Mouse (Mus musculus) embryonic facial prominence, embryonic 15.5 days (tissue): ENCODE measurements around the gene Mllt10. TPM values are rescaled to one million over a fixed set of nuclear protein-coding genes. Genes with fewer than 3 reads are reported as not detected.

Experiments used
- ATAC-seq: fragments of 200-750 bp; cut with Nextera tagmentation; 2 replicates; pipeline ENCODE4 v1.8.0; 2017; ENCODE audit warnings: low read depth, moderate TSS enrichment; ENCODE audit not compliant: insufficient number of reproducible peaks, low FRiP score, low TSS enrichment
- H3K27ac ChIP-seq: fragments of 300-500 bp; sonication (generic); replicated peaks from 2 replicates; pipeline ENCODE4 v1.5.1; 2015; ENCODE audit warnings: mild to moderate bottlenecking, inconsistent platforms
- H3K27me3 ChIP-seq: fragments of 300-500 bp; sonication (generic); 2 replicates; pipeline ENCODE4 v1.6.1; 2015; ENCODE audit warnings: inconsistent platforms
- H3K36me3 ChIP-seq: fragments of 300-500 bp; sonication (generic); 2 replicates; pipeline ENCODE4 v1.6.1; 2015; ENCODE audit warnings: mild to moderate bottlenecking, inconsistent platforms
- H3K4me1 ChIP-seq: fragments of 300-500 bp; sonication (generic); 2 replicates; pipeline ENCODE4 v1.6.1; 2015; ENCODE audit warnings: inconsistent platforms
- H3K4me2 ChIP-seq: fragments of 300-500 bp; sonication (generic); replicated peaks from 2 replicates; pipeline ENCODE4 v1.6.1; 2015; ENCODE audit warnings: mild to moderate bottlenecking, inconsistent platforms
- H3K4me3 ChIP-seq: fragments of 300-500 bp; sonication (generic); replicated peaks from 2 replicates; pipeline ENCODE4 v1.5.1; 2015; ENCODE audit warnings: mild to moderate bottlenecking, inconsistent platforms
- H3K9ac ChIP-seq: fragments of 300-500 bp; sonication (generic); 2 replicates; pipeline ENCODE4 v1.6.1; 2015; ENCODE audit warnings: inconsistent platforms
- H3K9me3 ChIP-seq: fragments of 300-500 bp; sonication (generic); replicated peaks from 2 replicates; pipeline ENCODE4 v1.6.1; 2016; ENCODE audit warnings: inconsistent platforms
- WGBS: fragments of 180-500 bp; shearing (Covaris S2); methylation state at CpG from one replicate; pipeline ENCODE4 v1.1.7; 2015; 5-methylcytosine and 5-hydroxymethylcytosine counted together
- polyA plus RNA-seq: library from polyadenylated mRNA; unstranded; fragments of >200 nt; fragmentation: Nextera tagmentation; extraction: Ambion mirVana; gene quantifications from 2 replicates; pipeline ENCODE4 v1.2.1, GENCODE M21; 2015

Gene Mllt10
- polyA plus RNA-seq, 1 experiment from 2014 or later, result 70.1 TPM

DNA sequence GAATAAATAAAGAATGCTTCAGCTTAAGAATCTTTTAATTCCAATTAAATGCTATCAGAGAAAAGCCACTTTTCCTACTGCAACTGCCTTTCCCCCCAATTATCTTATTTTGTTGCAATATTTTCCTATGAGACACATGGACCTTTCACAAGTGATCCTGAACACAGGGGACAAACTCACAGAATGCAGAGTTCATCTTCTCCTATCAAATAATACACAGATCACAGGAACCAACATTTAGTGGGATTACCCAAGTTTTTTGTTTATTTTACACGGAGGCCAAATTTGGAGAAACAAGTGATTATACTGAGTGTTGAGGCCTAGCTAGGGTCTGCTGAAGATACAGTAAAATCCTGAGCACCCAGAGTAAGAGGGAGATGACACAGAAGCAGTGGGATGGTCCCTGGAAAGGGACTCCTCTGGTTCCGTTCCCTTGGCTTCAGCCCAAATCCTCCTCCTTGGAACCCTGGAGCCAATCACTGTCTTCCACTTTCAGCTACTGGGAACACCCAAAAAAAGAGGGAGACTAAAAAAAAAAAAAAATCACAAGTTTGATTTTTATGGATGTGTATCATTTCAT, 996 bp upstream of the Mllt10 start:
- no peaks in the 10 kb centered on the region for H3K9me3 ChIP-seq
- peak overlapping the region; percentile 19; the same call in 1 of the 2 replicates for H3K4me2 ChIP-seq
- WGBS, result 24% methylated on average over 2 of the region's 2 CpGs
- H3K4me3 ChIP-seq, result no peak overlapping the region
- no peaks in the 10 kb centered on the region for H3K27me3 ChIP-seq
- no peaks in the 10 kb centered on the region for H3K36me3 ChIP-seq
- peaks cover 26% of the 10 kb centered on the region for H3K4me1 ChIP-seq
- no peak overlapping the region for H3K27ac ChIP-seq
- no peak overlapping the region for H3K9ac ChIP-seq
- no peak for ATAC-seq

GRCm38 (mm10) chr2:18055929-18056785, 1.1 kb downstream of the Mllt10 start:
- no peaks in the 10 kb centered on the region for H3K27me3 ChIP-seq
- peak overlapping the region; percentile 62 for H3K4me3 ChIP-seq
- peak overlapping the region; percentile 100 for H3K27ac ChIP-seq
- no peaks in the 10 kb centered on the region for H3K36me3 ChIP-seq
- peak overlapping the region; percentile 68 for H3K9ac ChIP-seq
- ATAC-seq, result peak; percentile 91
- H3K9me3 ChIP-seq, result no peaks in the 10 kb centered on the region
- H3K4me1 ChIP-seq, result peaks cover 10% of the 10 kb centered on the region
- WGBS, result under 1% methylated on average over 56 of the region's 66 CpGs
- H3K4me2 ChIP-seq, result peak overlapping the region; percentile 70

GRCm38 (mm10) chr2:18056786-18057255, 1.8 kb downstream of the Mllt10 start:
- peak overlapping the region; percentile 100 for H3K27ac ChIP-seq
- H3K27me3 ChIP-seq, result no peaks in the 10 kb centered on the region
- H3K36me3 ChIP-seq, result no peaks in the 10 kb centered on the region
- H3K4me3 ChIP-seq, result peak overlapping the region; percentile 62
- WGBS, result 1% methylated on average over 40 of the region's 50 CpGs
- ATAC-seq, result peak; percentile 98
- H3K4me2 ChIP-seq, result peak overlapping the region; percentile 70
- peak overlapping the region; percentile 68 for H3K9ac ChIP-seq
- H3K4me1 ChIP-seq, result peaks cover 4% of the 10 kb centered on the region; the same call in 1 of the 2 replicates
- no peaks in the 10 kb centered on the region for H3K9me3 ChIP-seq

DNA sequence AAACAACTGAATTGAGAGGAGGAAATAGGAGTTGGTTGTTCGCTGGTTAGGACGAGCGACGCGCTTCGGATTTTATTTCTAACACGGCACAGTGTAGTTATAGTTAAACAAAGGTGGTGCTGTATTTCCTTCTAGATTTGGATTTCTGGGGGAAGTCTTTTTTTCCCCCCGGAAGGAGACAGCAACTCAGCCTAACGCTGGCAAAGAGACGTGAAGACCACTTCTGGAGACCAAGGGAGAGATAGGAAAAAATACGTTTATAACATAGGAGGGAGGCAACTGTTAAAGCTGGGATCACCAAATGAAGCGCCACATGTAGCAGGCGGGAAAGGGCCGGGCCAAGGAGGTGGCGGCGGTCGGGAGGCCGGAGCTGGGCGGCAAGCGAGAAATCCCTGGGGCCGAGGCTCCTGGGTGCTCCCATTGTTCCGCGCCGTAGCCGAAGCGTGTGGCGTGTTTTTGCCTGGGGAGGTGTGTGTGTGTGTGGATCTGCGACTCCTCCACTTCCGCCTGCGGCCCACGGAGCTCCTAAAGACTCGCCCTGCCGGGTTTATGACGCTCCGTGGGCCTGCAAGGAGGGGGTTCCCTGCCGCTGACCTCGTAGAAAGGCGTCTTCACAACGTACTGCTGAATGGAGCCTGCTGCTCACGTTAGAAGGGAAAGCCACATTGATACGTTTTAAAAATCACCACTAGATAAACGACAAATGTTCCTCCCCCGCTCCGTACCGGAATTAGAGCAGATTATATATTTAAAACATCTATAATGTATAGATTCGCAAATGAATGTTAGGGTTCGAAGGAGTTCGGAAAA, 2.5 kb downstream of the Mllt10 start:
- Histone ChIP-seq H3K4me3 (peak overlapping the region; percentile 62), H3K4me2 (peak overlapping the region; percentile 70), H3K9me3 (no peaks in the 10 kb centered on the region), H3K36me3 (no peaks in the 10 kb centered on the region), H3K9ac (peak overlapping the region; percentile 68), H3K4me1 (0 out of 2 replicates have a peak, but pooled peaks cover 4% of the 10 kb centered on the region), H3K27ac (peak overlapping the region; percentile 100), H3K27me3 (no peaks in the 10 kb centered on the region)
- under 1% methylated on average over 48 of the region's 48 CpGs for WGBS
- ATAC-seq, result no peak

- H3K4me3 ChIP-seq, result peak overlapping the region; percentile 62
- peak overlapping the region; percentile 70 for H3K4me2 ChIP-seq
- no peaks in the 10 kb centered on the region for H3K9me3 ChIP-seq
- H3K27me3 ChIP-seq, result no peaks in the 10 kb centered on the region
- H3K27ac ChIP-seq, result peak overlapping the region; percentile 100
- H3K36me3 ChIP-seq, result no peaks in the 10 kb centered on the region
- peak overlapping the region; percentile 68; the same call in 1 of the 2 replicates for H3K9ac ChIP-seq
- 26% methylated on average over 9 of the region's 9 CpGs for WGBS
- ATAC-seq, result no peak
- 0 out of 2 replicates have a peak, but pooled peaks cover 4% of the 10 kb centered on the region for H3K4me1 ChIP-seq
Observed at GRCm38 (mm10) chr2:18058146-18058708, 3.2 kb downstream of the Mllt10 start.

- Histone ChIP-seq H3K4me3 (no peak overlapping the region), H3K9ac (no peak overlapping the region), H3K9me3 (no peaks in the 10 kb centered on the region), H3K27me3 (no peaks in the 10 kb centered on the region), H3K4me2 (no peak overlapping the region), H3K36me3 (no peaks in the 10 kb centered on the region), H3K27ac (no peak overlapping the region), H3K4me1 (0 out of 2 replicates have a peak, but pooled peaks cover 4% of the 10 kb centered on the region)
- no peak for ATAC-seq
- WGBS, result 68% methylated on average over 2 of the region's 2 CpGs
Observed at GRCm38 (mm10) chr2:18059063-18059462, 4.0 kb downstream of the Mllt10 start.

DNA sequence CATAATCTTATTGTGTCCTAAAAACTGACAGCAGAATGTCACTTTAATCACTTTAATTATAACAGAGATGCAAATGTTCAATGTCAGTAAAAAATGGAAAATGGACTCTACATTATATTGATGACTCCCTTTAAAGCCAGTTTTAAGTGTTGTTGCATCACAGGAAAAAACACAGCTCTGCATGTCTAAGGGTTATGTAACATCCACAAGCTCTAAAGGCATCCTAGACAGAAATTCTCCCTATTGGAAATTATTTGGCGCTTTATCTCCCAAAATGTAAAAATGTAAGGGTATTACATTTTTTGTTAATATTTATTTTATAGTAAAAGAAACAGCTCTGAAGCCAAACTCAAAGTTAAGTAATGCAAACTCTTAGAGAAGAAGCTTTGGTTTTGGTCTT, 4.9 kb downstream of the Mllt10 start:
- no peak for ATAC-seq
- H3K4me3 ChIP-seq, result no peak overlapping the region
- H3K36me3 ChIP-seq, result no peaks in the 10 kb centered on the region
- H3K27ac ChIP-seq, result no peak overlapping the region
- H3K4me1 ChIP-seq, result 0 out of 2 replicates have a peak, but pooled peaks cover 4% of the 10 kb centered on the region
- no peak overlapping the region for H3K4me2 ChIP-seq
- no peaks in the 10 kb centered on the region for H3K27me3 ChIP-seq
- no peaks in the 10 kb centered on the region for H3K9me3 ChIP-seq
- H3K9ac ChIP-seq, result no peak overlapping the region
- WGBS, result 83% methylated on average over 1 of the region's 1 CpGs

- 78% methylated on average over 1 of the region's 1 CpGs for WGBS
- no peak for ATAC-seq
- Histone ChIP-seq H3K9ac (no peak overlapping the region), H3K4me3 (no peak overlapping the region), H3K27ac (no peak overlapping the region), H3K36me3 (no peaks in the 10 kb centered on the region), H3K4me1 (peaks cover under 1% of the 10 kb centered on the region; the same call in 1 of the 2 replicates), H3K27me3 (no peaks in the 10 kb centered on the region), H3K9me3 (no peaks in the 10 kb centered on the region), H3K4me2 (no peak overlapping the region)
Observed at GRCm38 (mm10) chr2:18060396-18060795, 5.4 kb downstream of the Mllt10 start.

DNA sequence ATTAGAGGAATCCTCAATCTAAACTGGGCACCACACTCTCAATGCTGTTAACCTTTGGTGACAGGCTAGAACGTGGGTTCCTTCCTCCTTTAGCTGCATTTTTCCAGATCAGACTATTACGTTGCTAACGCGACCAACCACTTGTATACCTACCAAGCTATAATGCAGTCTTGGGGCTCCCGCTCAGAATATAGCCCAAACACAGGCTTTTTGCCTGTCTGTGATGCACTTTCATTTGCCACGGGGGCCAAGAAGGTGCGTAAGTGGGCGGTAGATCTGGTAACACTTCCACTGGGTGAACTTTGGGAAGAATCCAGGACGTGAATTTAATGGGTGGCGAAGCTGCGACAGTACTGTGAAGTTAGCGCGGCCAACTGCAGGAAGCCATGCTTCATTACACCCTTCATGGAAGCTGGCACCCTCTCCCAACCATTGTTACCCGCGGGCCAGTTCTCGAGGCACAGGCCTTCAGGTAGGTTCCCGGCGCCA, 8.8 kb downstream of the Mllt10 start:
- Histone ChIP-seq H3K4me2 (peak overlapping the region; percentile 75), H3K27ac (peak overlapping the region; percentile 99), H3K36me3 (0 out of 2 replicates have a peak, but pooled peaks cover 2% of the 10 kb centered on the region), H3K4me3 (peak overlapping the region; percentile 85), H3K4me1 (peaks cover 9% of the 10 kb centered on the region; the same call in 1 of the 2 replicates), H3K9ac (peak overlapping the region; percentile 95), H3K9me3 (no peaks in the 10 kb centered on the region), H3K27me3 (no peaks in the 10 kb centered on the region)
- under 1% methylated on average over 18 of the region's 18 CpGs for WGBS
- ATAC-seq, result peak; percentile 52

DNA sequence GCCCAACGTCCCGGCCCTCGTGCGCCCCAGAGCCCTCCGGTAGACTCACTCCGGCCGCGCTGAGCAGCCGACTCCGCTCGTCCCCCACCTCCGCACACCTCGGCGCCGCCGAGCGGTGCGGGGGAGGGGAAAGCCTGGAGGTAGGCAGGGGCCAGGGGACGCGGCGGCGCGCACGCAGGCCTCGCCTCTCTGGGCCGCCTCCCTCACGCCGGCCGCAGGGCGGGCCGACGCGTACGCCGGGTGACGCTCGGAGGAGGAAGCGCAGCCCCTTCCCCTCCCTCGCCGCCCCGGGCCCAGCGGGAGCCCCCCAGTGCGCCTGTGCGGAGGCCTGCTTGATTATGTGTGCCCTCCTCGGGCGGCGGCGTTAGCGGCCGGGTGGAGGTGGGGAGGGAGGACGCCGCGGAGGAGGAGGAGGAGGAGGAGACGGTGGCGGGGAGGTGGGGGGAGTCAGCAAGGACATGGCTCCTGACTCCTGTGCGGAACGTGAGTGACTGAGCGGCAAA, 9.4 kb downstream of the Mllt10 start:
- H3K27me3 ChIP-seq, result no peaks in the 10 kb centered on the region
- H3K27ac ChIP-seq, result peak overlapping the region; percentile 99
- peak overlapping the region; percentile 95 for H3K9ac ChIP-seq
- ATAC-seq, result peak; percentile 98
- no peaks in the 10 kb centered on the region for H3K9me3 ChIP-seq
- H3K4me2 ChIP-seq, result peak overlapping the region; percentile 75
- whole genome bisulfite sequencing, result under 1% methylated on average over 55 of the region's 58 CpGs
- peaks cover 9% of the 10 kb centered on the region; the same call in 1 of the 2 replicates for H3K4me1 ChIP-seq
- 0 out of 2 replicates have a peak, but pooled peaks cover 2% of the 10 kb centered on the region for H3K36me3 ChIP-seq
- H3K4me3 ChIP-seq, result peak overlapping the region; percentile 85
